Mouse (Mus musculus) liver, adult 2 months (tissue): ENCODE measurements around the gene Ncf1.

ENCODE experiments used
- CTCF ChIP-seq: fragments of 200-500 bp; IDR thresholded peaks from 2 replicates; pipeline ENCODE4 v1.5.1; 2011; ENCODE audit warnings: low read depth, low read length, control low read depth
- POLR2A ChIP-seq: fragments of 200-500 bp; IDR thresholded peaks from 2 replicates; pipeline ENCODE4 v1.6.1; 2011; ENCODE audit warnings: low read length, control low read depth; ENCODE audit not compliant: insufficient read depth; ENCODE audit errors: extremely low read depth

- TF ChIP-seq POLR2A (no peak), CTCF (no peak)
Measured at GRCm38 (mm10) chr5:134235111-134235510, 5.7 kb upstream of the Ncf1 start.
